Mouse (Mus musculus) brain, embryonic 14.5 days (tissue): ENCODE data around the gene Dmrtc2. TPM values are rescaled to one million over a fixed set of nuclear protein-coding genes. Genes with fewer than 3 reads are reported as not detected.

Source experiments
- DNase-seq: peaks from one replicate; pipeline ENCODE4 v3.0.0-alpha.2; 2011; ENCODE audit warnings: low read depth
- CTCF ChIP-seq: fragments of 200-500 bp; IDR thresholded peaks from 2 replicates; pipeline ENCODE4 v1.5.1; 2012; ENCODE audit warnings: inconsistent platforms, mild to moderate bottlenecking, moderate library complexity, borderline replicate concordance; ENCODE audit not compliant: insufficient read depth, insufficient read length; ENCODE audit errors: extremely low read depth
- POLR2A ChIP-seq: fragments of 200-500 bp; IDR thresholded peaks from 2 replicates; pipeline ENCODE4 v1.6.1; 2012; ENCODE audit warnings: mild to moderate bottlenecking, inconsistent platforms, borderline replicate concordance; ENCODE audit not compliant: poor library complexity, insufficient read depth, insufficient read length, severe bottlenecking; ENCODE audit errors: extremely low read depth
- polyA plus RNA-seq: library from polyadenylated mRNA; depleted of rRNA; stranded (reverse); fragments of >200 nt; gene quantifications from 2 replicates; pipeline ENCODE4 v1.2.3, GENCODE M21; 2012; rRNA removed

Gene Dmrtc2
- polyA plus RNA-seq, 1 experiment: 0.11 TPM

DNA sequence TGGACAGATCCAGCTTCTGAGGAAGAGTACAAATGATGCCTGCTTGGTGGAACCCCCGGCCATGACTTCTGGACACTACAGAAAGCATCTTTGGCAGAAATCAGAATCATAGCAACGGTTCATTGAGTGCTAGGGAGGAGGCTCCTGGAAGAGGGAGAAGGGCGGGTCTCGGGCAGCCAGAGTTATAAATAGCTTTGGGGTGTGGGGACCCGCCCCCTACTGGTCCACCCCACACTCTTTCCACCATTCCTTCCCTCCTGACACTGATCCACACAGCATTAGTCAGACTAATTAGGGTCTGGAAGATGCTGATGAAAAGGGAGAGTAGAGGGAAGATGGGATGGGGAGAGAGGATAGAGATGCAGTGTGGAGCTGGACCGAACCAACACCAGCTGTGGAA is 36.7 kb downstream of the Dmrtc2 start:
- no peak for DNase-seq
- TF ChIP-seq CTCF: no peak
- TF ChIP-seq POLR2A: no peak

DNA sequence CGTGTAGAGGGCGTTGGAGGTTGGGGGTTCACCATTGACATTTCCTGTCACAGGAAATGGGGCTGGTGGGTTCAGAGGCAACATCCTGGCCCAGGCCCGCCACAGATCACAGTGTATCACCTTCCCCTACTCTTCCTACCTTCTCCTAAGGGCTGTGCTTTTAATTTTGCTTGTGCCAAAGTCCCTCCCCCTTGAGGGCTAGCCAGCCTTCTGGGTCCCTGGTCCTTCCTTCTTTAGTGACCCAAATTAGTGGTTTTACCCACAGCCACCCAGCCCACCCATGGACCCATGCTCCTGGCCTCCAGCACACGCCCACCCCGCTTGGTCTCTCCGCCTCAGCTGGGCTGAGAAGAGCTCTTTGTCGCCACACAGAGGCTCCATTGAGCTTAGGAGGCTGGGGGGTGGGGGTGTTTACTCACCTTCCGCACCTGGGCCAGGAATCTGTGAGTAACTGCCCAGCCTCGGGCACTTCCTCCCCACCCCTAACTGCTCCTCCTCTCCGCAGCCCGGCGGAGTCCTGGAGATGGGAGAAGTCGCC is 37.4 kb downstream of the Dmrtc2 start:
- TF ChIP-seq POLR2A (no peak), CTCF (no peak)
- DNase-seq: no peak

DNA sequence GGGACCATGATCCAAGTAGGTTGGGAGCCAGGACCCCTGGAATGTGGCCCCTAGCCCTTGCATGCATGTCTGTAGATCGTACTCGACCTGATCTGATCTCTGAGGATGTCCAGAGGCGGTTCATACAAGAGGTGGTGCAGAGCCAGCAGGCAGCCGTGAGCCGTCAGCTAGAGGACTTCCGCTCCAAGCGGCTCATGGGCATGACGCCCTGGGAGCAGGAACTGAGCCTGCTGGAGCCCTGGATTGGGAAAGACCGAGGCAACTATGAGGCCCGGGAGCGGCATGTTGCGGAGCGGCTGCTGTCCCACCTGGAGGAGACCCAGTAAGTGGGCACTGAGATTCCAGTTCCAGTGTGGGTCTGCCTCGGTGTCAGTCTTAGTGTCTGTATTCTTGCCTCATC is 42.6 kb downstream of the Dmrtc2 start:
- no peak for DNase-seq
- TF ChIP-seq CTCF: no peak
- TF ChIP-seq POLR2A: no peak

DNA sequence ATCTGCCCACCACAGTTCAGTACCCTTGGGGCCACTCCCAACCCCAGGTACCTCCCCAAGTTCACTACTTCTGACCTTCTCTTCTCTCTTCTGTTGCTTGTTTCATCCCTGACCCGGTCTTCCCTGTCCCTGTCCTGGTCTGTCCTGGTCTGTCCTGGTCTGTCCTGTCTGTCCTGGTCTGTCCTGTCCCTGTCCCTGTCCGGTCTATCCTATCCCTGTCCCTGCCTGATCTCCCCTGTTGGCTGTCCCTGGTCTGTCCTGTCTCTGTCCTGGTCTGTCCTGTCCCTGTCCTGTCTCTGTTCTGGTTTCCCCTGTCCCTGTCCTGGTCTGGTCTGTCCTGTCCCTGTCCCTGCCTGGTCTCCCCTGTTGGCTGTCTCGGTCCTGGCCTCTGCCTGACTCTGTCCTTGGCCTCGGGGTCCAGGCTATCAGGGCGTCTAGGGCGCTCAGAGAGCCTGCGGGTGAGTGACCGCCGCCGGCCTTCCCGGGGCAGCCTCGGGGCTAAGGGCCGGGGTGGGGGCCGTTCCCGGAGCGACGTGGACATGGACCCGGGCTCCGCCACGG is 49.0 kb downstream of the Dmrtc2 start:
- TF ChIP-seq POLR2A (no peak), CTCF (no peak)
- no peak for DNase-seq

DNA sequence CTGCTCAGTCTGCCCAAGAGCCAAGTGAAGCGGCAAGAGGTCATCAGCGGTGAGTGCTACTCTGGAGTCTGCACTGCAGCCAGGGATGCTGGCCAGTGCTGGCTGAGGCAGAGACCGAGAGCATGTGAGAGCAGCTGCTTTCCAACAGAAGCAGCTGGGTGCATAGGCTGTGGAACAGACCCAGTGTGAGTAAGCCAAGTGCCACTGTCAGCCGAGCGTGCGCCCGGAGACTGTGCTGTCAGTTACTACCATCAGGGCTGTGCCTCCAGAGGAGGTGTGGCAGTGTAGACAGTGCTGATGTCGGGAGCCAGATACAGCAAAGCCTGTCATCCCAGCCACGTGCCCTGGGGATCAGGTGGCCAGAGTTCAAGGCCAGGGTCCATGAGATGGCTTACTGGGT is 49.9 kb downstream of the Dmrtc2 start:
- TF ChIP-seq POLR2A (no peak), CTCF (no peak)
- no peak for DNase-seq

Other genes starting within 250 kb of the Dmrtc2 start
- 1.8 and 2.9 TPM in 2 replicates for gene Lypd3, start 233.5 kb upstream of the Dmrtc2 start, polyA plus RNA-seq
- not detected in 2 replicates for gene Tex101, start 193.4 kb upstream of the Dmrtc2 start, polyA plus RNA-seq
- not detected in 2 replicates for gene BC049730, start 160.8 kb upstream of the Dmrtc2 start, polyA plus RNA-seq
- gene Gm4763, start 143.1 kb upstream of the Dmrtc2 start, polyA plus RNA-seq: not detected in 2 replicates
- 0.15 and 0.19 TPM in 2 replicates for gene Cd177, start 109.7 kb upstream of the Dmrtc2 start, polyA plus RNA-seq
- gene Ceacam10, start 92.9 kb upstream of the Dmrtc2 start, polyA plus RNA-seq: 0.19 and 0.24 TPM in 2 replicates
- gene Gm9844, start 7.8 kb upstream of the Dmrtc2 start, polyA plus RNA-seq: 42.6 and 58.0 TPM in 2 replicates
- 0.08 TPM in 1 of 2 replicates, not detected in the other for gene Lypd4, start 116 bp upstream of the Dmrtc2 start, polyA plus RNA-seq
- gene Rps19, start 14.3 kb downstream of the Dmrtc2 start, polyA plus RNA-seq: 624 and 715 TPM in 2 replicates
- gene Cd79a, start 27.3 kb downstream of the Dmrtc2 start, polyA plus RNA-seq: 0.31 and 0.67 TPM in 2 replicates
- gene Arhgef1, start 32.9 kb downstream of the Dmrtc2 start, polyA plus RNA-seq: 196 and 264 TPM in 2 replicates
- 5.9 and 11.2 TPM in 2 replicates for gene Gm4881, start 74.4 kb downstream of the Dmrtc2 start, polyA plus RNA-seq
- 244 and 306 TPM in 2 replicates for gene Rabac1, start 102.7 kb downstream of the Dmrtc2 start, polyA plus RNA-seq
- 160 and 331 TPM in 2 replicates for gene Atp1a3, start 135.9 kb downstream of the Dmrtc2 start, polyA plus RNA-seq
- 155 and 186 TPM in 2 replicates for gene Grik5, start 202.3 kb downstream of the Dmrtc2 start, polyA plus RNA-seq
- 45.4 and 46.2 TPM in 2 replicates for gene Zfp574, start 202.5 kb downstream of the Dmrtc2 start, polyA plus RNA-seq